In genomic region chr11:96823880-96824782, GRCm38 (mm10) we compare ENCODE assay signal across 8 mouse cellular contexts. TPM values are rescaled to one million over a fixed set of nuclear protein-coding genes. Genes with fewer than 3 reads are reported as not detected.
A peak's percentile ranks its signal among the peaks of the same experiment; 100 is the strongest.
DNase-seq lines count a peak whose midpoint lies in the region; ATAC-seq and TF ChIP-seq lines count a peak whose summit lies in the region.

No protein-coding gene starts in this region.

- 1% methylated on average over 24 of the region's 26 CpGs for WGBS in heart, embryonic 11.5 days (ENCODE audit: insufficient replicate concordance)
- under 1% methylated on average over 26 of the region's 26 CpGs for WGBS in kidney, embryonic 15.5 days
- under 1% methylated on average over 26 of the region's 26 CpGs for WGBS in limb, embryonic 15.5 days
- WGBS in midbrain, postnatal 0 days = under 1% methylated on average over 25 of the region's 26 CpGs

- peak overlapping the region; percentile 94 for H3K27ac ChIP-seq in embryonic fibroblast, embryonic 13.5 days (ENCODE audit: insufficient read depth, low read length)
- H3K27ac ChIP-seq in heart, embryonic 11.5 days (ENCODE audit: low read depth, low read length) = peak overlapping the region; percentile 78
- H3K27ac ChIP-seq in kidney, embryonic 15.5 days = peak overlapping the region; percentile 90
- peak overlapping the region; percentile 89 for H3K27ac ChIP-seq in limb, embryonic 15.5 days
- peak overlapping the region; percentile 74 for H3K27ac ChIP-seq in midbrain, postnatal 0 days (ENCODE audit: low read depth, low read length)

- H3ac ChIP-seq in C2C12 (ENCODE audit: control insufficient read depth, insufficient read length, low read depth) = peak overlapping the region; percentile 34

- DNase-seq in brain, adult 2 months (ENCODE audit: low read depth, low spot score) = peak; percentile 98
- DNase-seq in midbrain, postnatal 0 days (ENCODE audit: low spot score) = peak; percentile 95
- DNase-seq in spleen, postnatal 10 days (ENCODE audit: low spot score in 2 of 2) = peak; percentile 52 to 87

- TF ChIP-seq POLR2A in embryonic fibroblast, embryonic 13.5 days (IDR thresholded peaks at IDR 0.05; ENCODE audit: low read depth, low read length) = peak; percentile 71

- peak overlapping the region; percentile 85 for H3K4me2 ChIP-seq in heart, embryonic 11.5 days
- peak overlapping the region; percentile 90 for H3K4me2 ChIP-seq in kidney, embryonic 15.5 days
- H3K4me2 ChIP-seq in limb, embryonic 15.5 days = peak overlapping the region; percentile 89
- peak overlapping the region; percentile 99 for H3K4me2 ChIP-seq in midbrain, postnatal 0 days (ENCODE audit: low read depth, low read length, poor library complexity, severe bottlenecking)

- H3K4me3 ChIP-seq in C2C12 (ENCODE audit: insufficient read depth, poor library complexity, severe bottlenecking) = peak overlapping the region; percentile 19
- H3K4me3 ChIP-seq in embryonic fibroblast, embryonic 13.5 days (ENCODE audit: insufficient read depth, low read length) = peak overlapping the region; percentile 55
- peak overlapping the region; percentile 45 for H3K4me3 ChIP-seq in heart, embryonic 11.5 days (ENCODE audit: low read depth, low read length)
- peak overlapping the region; percentile 50 for H3K4me3 ChIP-seq in kidney, embryonic 15.5 days (replicated peaks)
- peak overlapping the region; percentile 46 for H3K4me3 ChIP-seq in limb, embryonic 15.5 days
- H3K4me3 ChIP-seq in midbrain, postnatal 0 days (ENCODE audit: low read depth, low read length) = peak overlapping the region; percentile 58

- H3K4me1 ChIP-seq in embryonic fibroblast, embryonic 13.5 days (ENCODE audit: control insufficient read depth, insufficient read depth, low read length) = peaks cover 9% of the 10 kb centered on the region
- H3K4me1 ChIP-seq in heart, embryonic 11.5 days (ENCODE audit: control insufficient read depth, insufficient read depth, low read length) = peaks cover 56% of the 10 kb centered on the region
- H3K4me1 ChIP-seq in kidney, embryonic 15.5 days = peaks cover 65% of the 10 kb centered on the region
- H3K4me1 ChIP-seq in limb, embryonic 15.5 days = peaks cover 61% of the 10 kb centered on the region
- H3K4me1 ChIP-seq in midbrain, postnatal 0 days (ENCODE audit: insufficient read depth, low read length) = peaks cover 25% of the 10 kb centered on the region

- no peaks in the 10 kb centered on the region for H3K9me3 ChIP-seq in heart, embryonic 11.5 days (replicated peaks; ENCODE audit: control insufficient read depth, low read length)
- no peaks in the 10 kb centered on the region for H3K9me3 ChIP-seq in kidney, embryonic 15.5 days (replicated peaks)
- no peaks in the 10 kb centered on the region for H3K9me3 ChIP-seq in limb, embryonic 15.5 days
- no peaks in the 10 kb centered on the region for H3K9me3 ChIP-seq in midbrain, postnatal 0 days (ENCODE audit: low read length)

- peak overlapping the region; percentile 58 for H3K9ac ChIP-seq in heart, embryonic 11.5 days (ENCODE audit: low read depth, low read length)
- H3K9ac ChIP-seq in kidney, embryonic 15.5 days = peak overlapping the region; percentile 42
- H3K9ac ChIP-seq in limb, embryonic 15.5 days = peak overlapping the region; percentile 47
- peak overlapping the region; percentile 79 for H3K9ac ChIP-seq in midbrain, postnatal 0 days (replicated peaks; ENCODE audit: low read length, poor library complexity, severe bottlenecking)

- peaks cover 55% of the 10 kb centered on the region for H3K36me3 ChIP-seq in C2C12 (ENCODE audit: control insufficient read depth, insufficient read depth)
- H3K36me3 ChIP-seq in heart, embryonic 11.5 days (ENCODE audit: control insufficient read depth, insufficient read depth, low read length) = peaks cover 40% of the 10 kb centered on the region
- peaks cover 60% of the 10 kb centered on the region for H3K36me3 ChIP-seq in kidney, embryonic 15.5 days
- peaks cover 60% of the 10 kb centered on the region for H3K36me3 ChIP-seq in limb, embryonic 15.5 days
- H3K36me3 ChIP-seq in midbrain, postnatal 0 days (ENCODE audit: insufficient read depth, low read length) = peaks cover 36% of the 10 kb centered on the region

- H3K79me3 ChIP-seq in C2C12 (ENCODE audit: low read depth) = peaks cover 82% of the 10 kb centered on the region

- peak; percentile 78 for ATAC-seq in heart, embryonic 11.5 days (replicated peaks; ENCODE audit: insufficient number of reproducible peaks, low FRiP score, low TSS enrichment)
- peak; percentile 87 for ATAC-seq in kidney, embryonic 15.5 days (replicated peaks; ENCODE audit: low FRiP score)
- peak; percentile 83 for ATAC-seq in limb, embryonic 15.5 days (ENCODE audit: insufficient number of reproducible peaks, low FRiP score, low TSS enrichment, low read depth)
- ATAC-seq in midbrain, postnatal 0 days (ENCODE audit: low FRiP score) = peak; percentile 88

- H3K27me3 ChIP-seq in C2C12 (ENCODE audit: control insufficient read depth, insufficient read depth, insufficient read length) = no peaks in the 10 kb centered on the region
- no peaks in the 10 kb centered on the region for H3K27me3 ChIP-seq in heart, embryonic 11.5 days (ENCODE audit: control insufficient read depth, insufficient read depth, low read length)
- no peaks in the 10 kb centered on the region for H3K27me3 ChIP-seq in kidney, embryonic 15.5 days
- no peaks in the 10 kb centered on the region for H3K27me3 ChIP-seq in limb, embryonic 15.5 days
- H3K27me3 ChIP-seq in midbrain, postnatal 0 days (ENCODE audit: insufficient read depth, low read length) = no peaks in the 10 kb centered on the region

- TF ChIP-seq CTCF in C2C12 (IDR thresholded peaks at IDR 0.05; ENCODE audit: control insufficient read depth, insufficient read depth, insufficient read length) = no peak
- TF ChIP-seq CTCF in embryonic fibroblast, embryonic 13.5 days (IDR thresholded peaks at IDR 0.05; ENCODE audit: borderline replicate concordance, insufficient read depth, low read length) = no peak
- no peak for TF ChIP-seq CTCF in midbrain, postnatal 0 days (IDR thresholded peaks at IDR 0.05)

- peaks cover 98% of the 10 kb centered on the region for H3K79me2 ChIP-seq in C2C12 (ENCODE audit: control insufficient read depth, insufficient read depth)

TF ChIP-seq in C2C12, 6 proteins besides CTCF, POLR2A, EP300 and RAD21:
- TF ChIP-seq FOSL1 (IDR thresholded peaks at IDR 0.05; ENCODE audit: insufficient read depth, low read length, poor library complexity, severe bottlenecking) (no peak), CEBPB (IDR thresholded peaks at IDR 0.05; ENCODE audit: low read depth) (no peak), MYOD1 (IDR thresholded peaks at IDR 0.05; ENCODE audit: control insufficient read depth, insufficient read length, low read depth) (no peak), MYOG (IDR thresholded peaks at IDR 0.05; ENCODE audit: control insufficient read depth, extremely low read depth, insufficient read length) (no peak), USF1 (IDR thresholded peaks at IDR 0.05; ENCODE audit: low read depth) (no peak)

RNA-seq across cellular contexts. Expression of gene Nfe2l1, which starts 5.6 kb away (rescaled TPM):
- polyA plus RNA-seq in C2C12 (2012; fragmentation: generic; extraction: Trizol) = 89.3 TPM
- 370 and 371 TPM in 2 replicates for polyA plus RNA-seq in embryonic fibroblast, embryonic 13.5 days (2011; ENCODE audit: insufficient read length, low read depth, missing spikeins)
- polyA plus RNA-seq in heart, embryonic 11.5 days (2014; fragmentation: Nextera tagmentation; extraction: Ambion mirVana) = 36.5 and 44.0 TPM in 2 replicates
- 78.5 and 82.1 TPM in 2 replicates for polyA plus RNA-seq in kidney, embryonic 15.5 days (2015; fragmentation: Nextera tagmentation; extraction: Ambion mirVana)
- 75.6 and 81.1 TPM in 2 replicates for polyA plus RNA-seq in limb, embryonic 15.5 days (2015; fragmentation: Nextera tagmentation; extraction: Ambion mirVana)
- total RNA-seq in midbrain, postnatal 0 days (2014; rRNA removed) = 86.0 and 88.0 TPM in 2 replicates
- polyA plus RNA-seq in midbrain, postnatal 0 days (2015; fragmentation: Nextera tagmentation; extraction: Ambion mirVana) = 64.5 and 68.9 TPM in 2 replicates

RNA-seq across cellular contexts. Expression of gene Copz2, which starts 25.5 kb away (rescaled TPM):
- 29.0 TPM for polyA plus RNA-seq in C2C12 (2012; fragmentation: generic; extraction: Trizol)
- 172 and 187 TPM in 2 replicates for polyA plus RNA-seq in embryonic fibroblast, embryonic 13.5 days (2011; ENCODE audit: insufficient read length, low read depth, missing spikeins)
- 102 and 105 TPM in 2 replicates for polyA plus RNA-seq in heart, embryonic 11.5 days (2014; fragmentation: Nextera tagmentation; extraction: Ambion mirVana)
- polyA plus RNA-seq in kidney, embryonic 15.5 days (2015; fragmentation: Nextera tagmentation; extraction: Ambion mirVana) = 117 and 121 TPM in 2 replicates
- 203 and 213 TPM in 2 replicates for polyA plus RNA-seq in limb, embryonic 15.5 days (2015; fragmentation: Nextera tagmentation; extraction: Ambion mirVana)
- 12.7 and 12.9 TPM in 2 replicates for total RNA-seq in midbrain, postnatal 0 days (2014; rRNA removed)
- 16.7 and 20.3 TPM in 2 replicates for polyA plus RNA-seq in midbrain, postnatal 0 days (2015; fragmentation: Nextera tagmentation; extraction: Ambion mirVana)

RNA-seq across cellular contexts. Expression of gene Cbx1, which starts 35.2 kb away (rescaled TPM):
- polyA plus RNA-seq in C2C12 (2012; fragmentation: generic; extraction: Trizol) = 43.8 TPM
- 61.1 and 90.9 TPM in 2 replicates for polyA plus RNA-seq in embryonic fibroblast, embryonic 13.5 days (2011; ENCODE audit: insufficient read length, low read depth, missing spikeins)
- 50.7 and 60.0 TPM in 2 replicates for polyA plus RNA-seq in heart, embryonic 11.5 days (2014; fragmentation: Nextera tagmentation; extraction: Ambion mirVana)
- polyA plus RNA-seq in kidney, embryonic 15.5 days (2015; fragmentation: Nextera tagmentation; extraction: Ambion mirVana) = 136 and 154 TPM in 2 replicates
- 89.3 and 101 TPM in 2 replicates for polyA plus RNA-seq in limb, embryonic 15.5 days (2015; fragmentation: Nextera tagmentation; extraction: Ambion mirVana)
- 29.0 and 38.1 TPM in 2 replicates for total RNA-seq in midbrain, postnatal 0 days (2014; rRNA removed)
- polyA plus RNA-seq in midbrain, postnatal 0 days (2015; fragmentation: Nextera tagmentation; extraction: Ambion mirVana) = 47.6 and 53.2 TPM in 2 replicates

RNA-seq across cellular contexts. Expression of gene Snx11, which starts 46.8 kb away (rescaled TPM):
- polyA plus RNA-seq in C2C12 (2012; fragmentation: generic; extraction: Trizol) = 17.6 TPM
- polyA plus RNA-seq in embryonic fibroblast, embryonic 13.5 days (2011; ENCODE audit: insufficient read length, low read depth, missing spikeins) = 31.1 and 32.5 TPM in 2 replicates
- polyA plus RNA-seq in heart, embryonic 11.5 days (2014; fragmentation: Nextera tagmentation; extraction: Ambion mirVana) = 6.8 and 7.0 TPM in 2 replicates
- 19.2 and 20.4 TPM in 2 replicates for polyA plus RNA-seq in kidney, embryonic 15.5 days (2015; fragmentation: Nextera tagmentation; extraction: Ambion mirVana)
- polyA plus RNA-seq in limb, embryonic 15.5 days (2015; fragmentation: Nextera tagmentation; extraction: Ambion mirVana) = 20.9 and 22.1 TPM in 2 replicates
- total RNA-seq in midbrain, postnatal 0 days (2014; rRNA removed) = 61.6 and 61.9 TPM in 2 replicates
- polyA plus RNA-seq in midbrain, postnatal 0 days (2015; fragmentation: Nextera tagmentation; extraction: Ambion mirVana) = 36.6 and 38.9 TPM in 2 replicates

Comparison
In these comparisons a context has a peak if more than half of its experiments do, and no peak if none do; other contexts are left out.
1. Peak in every context shown above with its lines: DNase-seq, ATAC-seq, H3K4me3 ChIP-seq and H3K27ac ChIP-seq.